Mouse (Mus musculus) spleen, adult 2 months (tissue): ENCODE data around the gene Mical3.

Experiments
- CTCF ChIP-seq: fragments of 200-500 bp; IDR thresholded peaks from 2 replicates; pipeline ENCODE4 v1.5.1; 2011; ENCODE audit warnings: mild to moderate bottlenecking, inconsistent platforms; ENCODE audit not compliant: insufficient read depth, insufficient read length, insufficient replicate concordance; ENCODE audit errors: extremely low read depth
- POLR2A ChIP-seq: fragments of 200-500 bp; IDR thresholded peaks from 2 replicates; pipeline ENCODE4 v1.6.1; 2011; ENCODE audit warnings: low read depth, low read length, inconsistent platforms

GRCm38 (mm10) chr6:120884436-120884835 is 246.4 kb downstream of the Mical3 start:
- TF ChIP-seq CTCF: no peak
- TF ChIP-seq POLR2A: no peak
